Mouse (Mus musculus): Measurements from ENCODE around the gene Vps51. TPM values are rescaled to one million over a fixed set of nuclear protein-coding genes. Genes with fewer than 3 reads are reported as not detected.
A peak's percentile ranks its signal among the peaks of the same experiment; 100 is the strongest.
"Not testable (repeated sequence)": the region's sequence is repeated elsewhere in the genome, so short reads cannot be mapped to it uniquely, and the experiment has no call there.

The Vps51 gene
- total RNA-seq, 2 experiments from 2014 or later = 85.3 to 88.8 TPM

DNA sequence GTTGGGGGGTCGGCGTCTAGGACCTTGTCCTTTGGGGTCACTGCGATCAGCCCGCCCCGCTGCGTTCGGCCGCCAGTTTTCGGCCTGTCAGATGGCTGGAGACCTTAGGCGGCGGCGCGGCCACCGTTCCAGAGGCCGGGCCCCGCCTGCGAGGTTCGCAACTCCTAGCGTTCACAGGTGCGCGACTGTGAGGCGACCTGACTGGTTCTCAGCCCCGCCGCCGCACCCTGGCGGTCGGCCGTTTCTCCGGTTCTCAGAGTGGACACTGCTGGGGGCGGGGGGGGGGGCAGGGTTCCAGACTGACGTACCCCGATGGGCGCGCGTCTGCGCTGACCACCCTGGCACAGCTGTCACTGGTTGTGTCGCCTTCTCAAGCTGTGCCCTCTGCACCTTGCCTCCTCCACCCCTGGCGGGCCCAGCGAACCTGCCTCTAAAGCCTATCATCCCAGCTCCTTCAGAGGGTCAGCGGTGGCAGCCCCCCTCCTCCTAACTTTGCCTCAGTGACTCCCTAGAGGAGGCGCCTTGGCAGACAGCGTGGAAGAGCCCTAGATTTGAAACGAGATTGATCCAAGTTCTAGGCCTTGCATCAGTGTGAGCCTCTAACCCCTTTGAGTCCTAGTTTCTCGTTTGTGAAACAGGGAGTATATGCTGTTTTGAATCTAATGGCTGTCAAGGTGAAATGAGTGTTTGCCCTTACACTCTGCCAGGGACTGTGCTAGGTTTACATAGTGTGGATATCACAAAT lies 29.7 kb downstream of the Vps51 start:
- no peak for DNase-seq

DNA sequence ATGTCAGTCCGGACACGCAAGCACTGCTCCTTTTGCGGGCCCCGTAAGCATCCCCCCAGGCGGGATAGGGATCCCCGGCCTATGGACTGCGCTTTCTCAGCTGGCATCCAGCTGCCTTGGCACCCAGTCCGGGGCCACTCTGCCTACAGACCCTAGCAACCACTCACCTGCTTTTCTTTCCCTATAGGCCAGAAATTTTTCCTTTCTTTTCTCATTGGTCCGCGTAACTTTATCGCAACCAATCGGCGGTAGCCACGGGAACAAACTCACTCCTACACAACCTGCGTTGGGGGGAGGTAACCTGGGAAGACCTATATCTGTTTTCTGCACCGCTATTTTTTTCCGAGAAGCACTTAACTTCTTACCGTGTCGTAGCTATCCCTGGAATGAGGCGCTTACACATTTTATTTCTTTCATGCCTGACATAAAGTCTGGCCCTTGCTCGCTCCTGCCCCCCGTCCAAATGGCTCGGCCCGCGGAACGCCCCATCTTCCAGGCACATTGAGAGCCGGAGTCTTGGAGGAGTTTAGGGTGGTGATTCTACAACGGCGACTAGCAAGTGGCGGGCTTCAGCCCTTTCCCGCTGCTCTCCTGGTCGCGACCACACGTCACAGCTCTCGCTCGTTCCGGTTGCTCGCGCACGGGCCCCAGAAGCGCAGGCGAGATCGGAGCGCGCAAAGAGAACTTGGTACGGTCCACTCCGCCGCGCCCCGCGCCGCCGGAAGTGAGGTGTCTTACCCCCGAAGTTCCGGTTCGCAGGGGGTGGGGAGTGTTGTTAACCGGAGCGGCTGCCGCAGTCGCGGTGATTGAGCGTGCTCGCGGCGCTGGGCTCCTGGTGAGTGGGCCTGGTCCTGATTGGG lies 30.5 kb downstream of the Vps51 start, which contains the start of gene Syvn1:
TSS of gene Syvn1 (plus strand) at position 283 of the 860 bp plus-strand sequence.
- DNase-seq = peak; percentile 90 to 92

DNA sequence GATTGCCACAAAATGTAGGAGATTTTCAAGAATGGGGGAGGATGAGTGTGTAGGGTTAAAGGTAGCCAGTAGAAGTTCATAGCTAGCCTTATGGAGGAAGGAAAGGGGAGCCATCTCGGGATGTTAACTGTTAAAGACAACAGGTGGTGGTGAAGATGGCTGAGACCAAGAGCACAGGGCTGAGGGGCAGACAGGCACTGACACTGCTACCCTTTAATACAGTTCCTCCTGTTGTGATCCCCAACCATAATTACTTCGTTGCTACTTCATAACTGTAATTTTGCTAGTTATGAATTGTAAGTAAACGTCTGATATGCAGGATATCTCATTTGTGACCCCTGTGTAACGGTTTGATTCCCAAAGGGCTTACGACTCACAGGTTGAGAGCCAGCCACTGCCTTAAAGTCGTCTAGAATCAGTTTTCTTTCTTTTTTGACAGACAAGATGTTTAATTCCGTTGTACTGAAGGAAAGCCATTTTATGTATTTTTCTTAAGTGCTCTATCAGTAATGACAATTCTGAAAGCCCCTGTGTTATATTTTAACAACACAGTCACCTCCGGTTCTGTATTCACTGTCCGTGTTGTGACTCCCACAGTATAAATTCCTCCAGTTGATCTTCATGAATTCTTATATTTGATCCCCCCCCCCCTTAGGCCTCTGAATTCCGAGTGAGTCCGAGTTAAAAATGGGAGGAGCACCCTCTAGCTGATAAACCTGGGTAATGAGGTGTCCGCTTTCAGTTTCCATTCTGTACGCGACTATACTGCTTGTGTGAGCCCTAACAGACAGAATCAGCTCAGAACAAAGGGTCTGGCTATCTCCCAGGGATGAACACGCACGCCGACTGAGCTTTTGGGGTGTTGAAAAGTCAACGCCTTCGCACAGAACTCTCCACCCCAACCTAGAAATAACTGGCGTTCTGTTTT lies 31.4 kb downstream of the Vps51 start:
- DNase-seq = no peak

DNA sequence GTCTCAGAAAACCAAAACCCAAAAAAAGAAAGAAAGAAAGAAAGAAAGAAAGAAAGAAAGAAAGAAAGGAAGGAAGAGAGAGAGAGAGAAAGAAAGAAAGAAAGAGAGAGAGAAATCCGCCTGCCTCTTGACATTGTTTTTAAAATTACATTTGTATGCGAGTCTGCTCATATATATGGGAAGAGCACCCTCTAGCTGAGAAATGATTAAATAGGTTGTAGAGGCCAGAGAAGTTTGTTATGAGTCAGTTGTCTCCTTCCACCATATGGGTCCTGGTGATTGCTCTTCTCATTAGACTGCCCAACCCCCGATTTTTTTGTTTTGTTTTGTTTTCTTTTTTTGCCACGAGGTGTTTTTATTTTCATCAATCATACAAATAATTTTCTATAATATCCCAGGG lies 32.9 kb downstream of the Vps51 start:
- DNase-seq = not testable (repeated sequence)

DNA sequence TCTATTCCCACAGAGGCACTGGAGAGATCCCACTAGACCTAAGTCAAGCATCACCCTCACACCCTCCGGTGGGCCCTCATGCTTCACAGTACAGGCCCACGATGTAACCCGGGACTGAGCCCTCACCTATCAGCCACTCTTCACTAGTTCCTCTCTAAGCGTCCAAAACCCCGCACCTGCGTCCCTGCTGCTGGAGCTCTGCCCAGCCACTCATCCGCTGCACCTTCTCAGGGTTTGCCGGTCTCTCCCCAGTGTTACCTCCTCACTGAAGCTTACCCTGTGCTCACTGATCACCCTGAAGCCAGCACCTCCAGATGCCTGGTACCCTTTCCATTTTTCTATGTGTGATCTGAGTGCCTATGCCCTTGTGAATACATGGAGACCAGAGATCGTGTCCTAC lies 34.7 kb downstream of the Vps51 start:
- DNase-seq = no peak

DNA sequence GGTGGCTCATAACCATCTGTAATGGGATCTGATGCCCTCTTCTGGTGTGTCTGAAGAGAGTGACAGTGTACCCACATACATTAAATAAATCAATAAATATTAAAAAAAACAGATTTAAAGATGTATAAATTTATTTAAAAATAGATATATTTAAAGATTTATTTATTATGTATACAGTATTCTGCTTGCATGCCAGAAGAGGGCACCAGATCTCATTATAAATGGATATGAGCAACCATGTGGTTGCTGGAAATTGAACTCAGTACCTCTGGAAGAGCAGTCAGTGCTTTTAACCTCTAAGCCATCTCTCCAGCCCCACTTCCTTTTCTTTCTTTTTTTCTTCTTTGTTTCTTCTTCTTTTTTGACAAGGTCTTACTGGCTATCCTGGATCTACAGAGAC lies 37.0 kb downstream of the Vps51 start:
- DNase-seq = no peak

DNA sequence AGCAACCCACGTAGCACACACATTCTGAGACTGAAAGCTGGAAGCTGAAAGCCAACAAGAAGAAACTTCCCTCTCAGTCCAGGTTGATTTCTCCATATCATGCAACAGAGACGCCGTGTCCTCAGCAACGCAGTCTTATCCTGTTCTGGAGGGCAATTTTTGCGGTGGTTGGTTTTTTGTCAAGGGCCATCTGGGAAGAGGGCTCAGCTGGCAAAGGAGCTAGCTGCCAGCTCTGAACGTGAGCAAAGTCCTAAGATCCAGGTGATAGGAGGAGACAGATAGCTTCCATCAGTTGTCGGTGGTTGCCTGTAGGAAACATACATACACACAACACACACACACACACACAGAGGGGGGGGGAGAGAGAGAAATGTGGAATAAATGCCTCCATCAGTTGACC lies 38.7 kb downstream of the Vps51 start:
- no peak for DNase-seq

DNA sequence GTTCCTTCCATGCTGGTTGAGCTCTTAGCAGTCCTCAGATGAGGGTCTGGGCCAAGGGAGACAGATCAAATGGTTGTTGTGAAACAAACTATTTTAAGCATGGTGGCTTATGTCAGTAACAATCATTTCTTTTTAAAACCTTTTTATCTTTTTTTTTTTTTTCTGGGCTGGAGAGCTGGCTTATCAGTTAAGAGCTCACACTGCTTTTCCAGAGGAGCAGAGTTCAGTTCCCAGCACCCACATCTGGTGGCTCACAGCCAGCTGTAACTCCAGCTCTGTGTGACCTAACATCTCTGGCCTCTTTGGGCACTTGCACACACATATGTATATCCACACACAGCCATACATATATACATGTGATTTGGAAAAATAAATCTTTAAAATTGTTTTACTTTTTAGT lies 39.3 kb downstream of the Vps51 start:
- no peak for DNase-seq

DNA sequence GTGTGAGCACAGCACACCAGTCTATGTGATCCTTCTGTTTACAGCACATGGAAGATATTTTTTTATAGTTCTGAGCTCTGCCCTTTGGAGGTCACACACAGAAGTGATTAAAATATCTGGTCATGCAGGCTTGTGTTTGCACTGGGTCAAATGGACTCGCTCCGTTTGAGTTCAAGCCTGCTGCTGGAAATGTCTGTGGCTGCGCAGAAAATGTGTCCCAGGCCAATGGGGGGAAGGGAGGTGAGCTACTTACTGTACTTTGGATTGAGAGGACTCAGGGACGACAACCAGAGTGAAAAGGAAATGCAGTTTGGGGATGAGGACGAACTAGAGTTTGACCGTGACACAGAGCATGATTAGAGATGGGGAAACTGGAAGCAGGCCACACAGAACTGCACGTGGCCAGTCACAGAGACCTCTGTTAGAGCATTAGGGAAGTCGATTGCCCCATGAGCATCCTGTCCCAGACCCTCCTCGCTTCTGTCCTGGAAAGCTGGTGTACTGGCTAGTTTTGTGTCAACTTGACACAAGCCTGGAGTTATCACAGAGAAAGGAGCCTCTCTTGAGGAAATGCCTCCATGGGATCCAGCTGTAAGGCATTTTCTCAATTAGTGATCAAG lies 41.0 kb downstream of the Vps51 start:
- no peak for DNase-seq

DNA sequence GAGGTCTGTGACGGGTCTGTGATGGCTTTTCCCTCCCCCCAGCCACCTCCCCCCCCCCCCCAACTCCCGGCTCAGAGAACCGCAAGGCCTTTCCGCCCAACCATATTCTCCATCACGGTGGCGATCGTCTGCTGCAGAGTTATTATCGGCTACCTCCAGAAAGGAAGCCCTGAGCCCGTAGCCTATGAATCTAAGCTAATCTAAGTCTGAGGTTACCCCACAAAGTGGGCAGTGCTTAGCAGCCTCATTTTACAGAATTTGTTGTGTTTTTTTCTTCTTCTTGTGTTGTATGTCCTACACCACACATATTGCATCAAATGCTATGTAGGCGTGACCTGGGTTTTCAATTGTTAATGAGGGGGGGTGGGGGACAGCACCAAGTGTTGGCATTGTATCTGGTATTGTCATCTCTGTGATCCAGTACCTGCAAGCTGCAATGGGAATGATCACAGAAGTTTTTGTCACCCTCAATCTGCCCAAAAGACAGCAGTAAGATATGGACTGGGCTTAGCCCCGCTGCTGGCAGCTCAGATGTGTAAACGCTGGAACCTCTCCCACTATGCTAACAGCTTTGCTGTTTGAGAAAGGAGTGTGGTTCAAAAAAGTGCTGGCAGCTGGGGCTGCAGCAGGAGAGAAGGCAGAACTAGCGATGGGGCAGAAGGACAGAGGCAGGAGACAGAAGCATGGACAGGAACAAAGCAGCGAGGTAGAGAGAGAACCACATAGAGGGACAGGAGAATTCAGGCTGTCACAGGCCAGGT lies 46.3 kb downstream of the Vps51 start:
- no peak for DNase-seq

DNA sequence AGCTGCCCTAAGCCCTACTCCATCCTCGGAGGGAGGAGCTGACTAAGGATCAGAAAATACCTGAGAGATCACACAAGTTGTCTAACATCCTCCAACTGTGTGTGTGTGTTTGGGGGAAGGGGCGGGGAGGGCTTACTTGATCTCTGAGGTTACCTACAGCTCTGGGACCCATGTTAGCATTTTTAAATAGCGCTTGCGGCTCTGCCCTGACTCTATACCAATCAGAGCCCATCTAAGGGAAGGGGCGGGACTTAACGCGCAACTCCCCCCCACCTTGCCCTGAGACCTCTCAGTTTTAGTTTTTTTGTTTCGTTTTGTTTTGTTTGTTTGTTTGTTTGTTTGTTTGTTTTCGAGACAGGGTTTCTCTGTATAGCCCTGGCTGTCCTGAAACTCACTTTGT lies 47.6 kb downstream of the Vps51 start:
- DNase-seq = no peak

DNA sequence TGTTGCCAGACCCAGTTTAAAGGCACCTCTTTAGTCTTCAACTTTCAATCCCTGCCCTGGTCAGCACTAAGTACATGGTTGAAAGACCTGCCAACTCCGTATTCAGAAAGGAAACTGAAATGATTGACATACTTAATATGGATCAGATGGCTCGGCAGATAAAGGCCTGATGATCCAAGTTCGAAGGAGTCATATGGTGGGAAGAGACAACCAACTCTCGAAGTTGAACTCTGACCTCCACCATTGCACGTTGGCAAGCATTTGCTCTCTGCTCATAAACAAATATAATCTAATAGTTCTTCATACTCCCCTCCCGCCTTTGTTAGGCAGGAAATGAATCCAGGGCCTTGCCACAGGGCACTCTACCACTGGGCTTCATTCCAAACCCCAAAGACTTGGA lies 48.0 kb downstream of the Vps51 start:
- no peak for DNase-seq

DNA sequence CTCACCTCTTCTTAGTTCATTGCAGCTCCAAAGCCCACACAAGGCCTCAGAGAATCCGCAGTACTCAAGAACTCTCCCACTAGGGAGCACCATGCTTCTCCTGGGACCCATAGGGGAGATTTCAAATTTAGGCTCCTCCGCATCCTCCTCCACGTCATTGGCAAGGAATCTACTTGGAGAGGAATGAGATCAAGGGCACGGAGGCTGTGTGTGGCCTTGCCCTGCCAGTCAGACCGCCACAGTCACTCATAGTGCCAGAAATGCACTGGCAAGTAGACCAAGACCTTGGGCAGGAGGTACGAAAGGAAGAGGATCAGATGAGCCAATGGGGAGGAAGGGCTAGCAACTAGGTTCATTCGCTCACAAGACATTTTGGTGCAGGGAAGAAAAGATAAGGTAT lies 53.1 kb downstream of the Vps51 start:
- no peak for DNase-seq

DNA sequence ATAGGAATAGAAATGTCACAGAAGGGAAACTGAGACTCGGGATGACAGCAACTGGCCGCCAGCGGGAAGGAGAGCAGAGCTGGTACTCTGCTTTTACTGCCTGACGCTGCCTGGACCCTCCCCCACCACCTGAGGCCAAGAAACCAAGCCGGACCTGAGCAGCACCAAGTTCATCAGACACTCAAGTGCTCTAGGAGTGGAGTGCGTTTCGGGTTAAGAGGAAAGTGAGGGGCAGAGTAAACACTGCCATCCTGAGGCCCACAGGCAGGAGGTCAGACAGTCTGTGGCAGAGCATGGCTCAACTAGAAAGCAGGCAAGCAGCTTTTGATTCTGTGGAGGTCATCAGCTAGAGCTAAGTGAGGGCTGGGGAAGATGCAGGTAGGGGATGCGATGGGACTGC lies 54.0 kb downstream of the Vps51 start:
- DNase-seq = no peak

DNA sequence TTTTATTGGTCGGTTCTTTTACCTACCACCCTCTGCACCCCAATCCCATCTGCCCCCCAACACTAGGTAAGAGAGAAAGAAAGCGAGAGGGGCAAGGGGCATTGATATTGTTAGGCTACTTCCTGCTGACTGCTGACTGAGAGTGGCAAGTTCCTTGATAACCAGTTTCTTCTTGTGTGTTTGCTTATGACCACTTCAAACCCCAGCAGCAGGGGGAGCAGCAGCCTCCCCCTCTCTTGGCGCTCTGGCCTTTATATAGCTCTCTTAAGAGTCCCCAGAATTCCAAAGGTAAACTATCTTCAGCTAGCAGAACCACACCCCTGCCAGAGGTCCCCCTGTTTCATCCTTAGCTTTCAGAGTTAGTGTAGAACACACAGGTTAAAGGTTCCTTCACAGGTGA lies 56.8 kb downstream of the Vps51 start:
- no peak for DNase-seq

DNA sequence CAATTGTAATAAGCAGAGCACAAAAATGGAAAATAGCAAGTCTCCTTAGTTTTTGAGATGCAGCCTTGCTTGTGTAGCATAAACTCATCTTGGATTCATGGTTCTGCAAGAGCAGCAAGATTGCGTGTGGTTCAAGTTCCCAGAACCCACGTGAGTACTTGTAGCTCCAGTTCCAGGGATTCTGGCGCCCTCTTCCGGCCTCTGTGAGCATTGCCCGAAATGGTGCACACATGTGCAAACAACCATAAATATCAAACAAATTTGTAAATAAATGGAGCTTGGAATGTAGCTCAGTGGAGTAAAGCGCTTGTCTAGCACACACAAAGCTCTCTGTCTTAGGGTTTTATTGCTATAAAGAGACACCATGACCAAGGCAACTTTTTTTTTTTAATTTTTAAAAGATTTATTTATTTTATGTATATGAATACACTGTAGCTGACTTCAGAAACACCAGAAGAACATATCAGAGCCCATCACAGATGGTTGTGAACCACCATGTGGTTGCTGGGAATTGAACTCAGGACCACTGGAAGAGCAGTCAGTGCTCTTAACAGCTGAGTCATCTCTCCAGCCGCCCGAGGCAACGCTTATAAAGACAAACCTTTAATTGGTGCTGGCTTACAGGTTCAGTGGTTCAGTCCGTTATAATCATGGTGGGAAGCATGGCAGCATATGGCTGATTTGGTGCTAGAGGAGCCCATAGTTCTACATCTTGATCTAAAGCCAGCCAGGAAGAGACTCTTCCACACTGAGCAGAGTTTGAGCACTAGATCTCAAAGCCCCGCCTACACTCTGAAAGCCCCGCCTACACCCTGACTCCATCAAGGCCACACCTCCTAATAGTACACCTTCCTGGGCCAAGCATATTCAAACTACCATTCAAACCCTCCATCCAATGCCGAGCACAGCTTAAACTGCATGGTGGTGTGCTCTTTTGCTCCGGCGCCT lies 58.6 kb downstream of the Vps51 start:
- DNase-seq = peak; percentile 65 to 77
